Mouse (Mus musculus): ENCODE data around the gene Esrra. TPM values are rescaled to one million over a fixed set of nuclear protein-coding genes. Genes with fewer than 3 reads are reported as not detected.

Gene Esrra
- 15.7 and 18.0 TPM in 2 replicates for polyA plus RNA-seq (2015; fragmentation: Nextera tagmentation; extraction: Ambion mirVana)

GRCm38 (mm10) chr19:6921647-6922567 lies at the start of gene Esrra:
Esrra (minus strand) TSS chr19:6921813.

GRCm38 (mm10) chr19:6942249-6942691 lies 20.7 kb upstream of the Esrra start, which contains the start of gene Gpr137:
Gpr137 (minus strand) TSS chr19:6942480.

GRCm38 (mm10) chr19:6941372-6942248 lies 20.0 kb upstream of the Esrra start, which contains the start of gene Bad:
Bad (plus strand) TSS chr19:6941861.

GRCm38 (mm10) chr19:6934195-6934977 lies 12.8 kb upstream of the Esrra start, which contains the start of gene Kcnk4:
Kcnk4 (minus strand) TSS chr19:6934515.

GRCm38 (mm10) chr19:6925307-6925573 lies 3.6 kb upstream of the Esrra start, which contains the start of gene Catsperz:
Catsperz (minus strand) TSS chr19:6925380.

GRCm38 (mm10) chr19:6909507-6910289 lies 11.9 kb downstream of the Esrra start, which contains the start of the genes Trmt112 and Prdx5:
Trmt112 (plus strand) TSS chr19:6909698.
Prdx5 (minus strand) TSS chr19:6910106.

Small RNAs within 50 kb of the gene (microRNA-seq; reads per million reads assigned to microRNA genes)
- gene Mir6990 = 1.2 reads per million

Other genes starting within 250 kb of the Esrra start
- gene Rps6ka4, start 81.2 kb downstream of the Esrra start, polyA plus RNA-seq (2015; fragmentation: Nextera tagmentation; extraction: Ambion mirVana) = 26.7 and 27.4 TPM in 2 replicates
- 1.7 and 2.4 TPM in 2 replicates for gene Ccdc88b, start 63.6 kb downstream of the Esrra start, polyA plus RNA-seq (2015; fragmentation: Nextera tagmentation; extraction: Ambion mirVana)
- gene Trmt112, start 12.1 kb downstream of the Esrra start, polyA plus RNA-seq (2015; fragmentation: Nextera tagmentation; extraction: Ambion mirVana) = 128 and 132 TPM in 2 replicates
- 652 and 658 TPM in 2 replicates for gene Prdx5, start 11.7 kb downstream of the Esrra start, polyA plus RNA-seq (2015; fragmentation: Nextera tagmentation; extraction: Ambion mirVana)
- gene Catsperz, start 3.6 kb upstream of the Esrra start, polyA plus RNA-seq (2015; fragmentation: Nextera tagmentation; extraction: Ambion mirVana) = 2.8 and 4.8 TPM in 2 replicates
- gene Kcnk4, start 12.7 kb upstream of the Esrra start, polyA plus RNA-seq (2015; fragmentation: Nextera tagmentation; extraction: Ambion mirVana) = 25.1 and 29.6 TPM in 2 replicates
- 100 and 102 TPM in 2 replicates for gene Bad, start 20.0 kb upstream of the Esrra start, polyA plus RNA-seq (2015; fragmentation: Nextera tagmentation; extraction: Ambion mirVana)
- 70.2 and 76.2 TPM in 2 replicates for gene Gpr137, start 20.7 kb upstream of the Esrra start, polyA plus RNA-seq (2015; fragmentation: Nextera tagmentation; extraction: Ambion mirVana)
- gene Ppp1r14b, start 53.2 kb upstream of the Esrra start, polyA plus RNA-seq (2015; fragmentation: Nextera tagmentation; extraction: Ambion mirVana) = 132 and 173 TPM in 2 replicates
- gene Plcb3, start 54.7 kb upstream of the Esrra start, polyA plus RNA-seq (2015; fragmentation: Nextera tagmentation; extraction: Ambion mirVana) = 14.0 and 14.2 TPM in 2 replicates
- 215 and 225 TPM in 2 replicates for gene Fkbp2, start 58.7 kb upstream of the Esrra start, polyA plus RNA-seq (2015; fragmentation: Nextera tagmentation; extraction: Ambion mirVana)
- 117 and 140 TPM in 2 replicates for gene Vegfb, start 65.8 kb upstream of the Esrra start, polyA plus RNA-seq (2015; fragmentation: Nextera tagmentation; extraction: Ambion mirVana)
- 29.4 and 30.2 TPM in 2 replicates for gene Dnajc4, start 70.8 kb upstream of the Esrra start, polyA plus RNA-seq (2015; fragmentation: Nextera tagmentation; extraction: Ambion mirVana)
- 23.5 and 27.1 TPM in 2 replicates for gene Nudt22, start 74.3 kb upstream of the Esrra start, polyA plus RNA-seq (2015; fragmentation: Nextera tagmentation; extraction: Ambion mirVana)
- gene Trpt1, start 74.3 kb upstream of the Esrra start, polyA plus RNA-seq (2015; fragmentation: Nextera tagmentation; extraction: Ambion mirVana) = 24.7 and 28.5 TPM in 2 replicates
- 5.2 and 5.4 TPM in 2 replicates for gene Fermt3, start 97.7 kb upstream of the Esrra start, polyA plus RNA-seq (2015; fragmentation: Nextera tagmentation; extraction: Ambion mirVana)
- gene Stip1, start 118.2 kb upstream of the Esrra start, polyA plus RNA-seq (2015; fragmentation: Nextera tagmentation; extraction: Ambion mirVana) = 143 and 152 TPM in 2 replicates
- gene Macrod1, start 135.0 kb upstream of the Esrra start, polyA plus RNA-seq (2015; fragmentation: Nextera tagmentation; extraction: Ambion mirVana) = 6.0 and 8.2 TPM in 2 replicates
- gene Flrt1, start 183.9 kb upstream of the Esrra start, polyA plus RNA-seq (2015; fragmentation: Nextera tagmentation; extraction: Ambion mirVana) = 10.8 and 12.7 TPM in 2 replicates